Mouse (Mus musculus): Measurements from ENCODE around the gene Tbc1d2b.

Tbc1d2b gene

DNA sequence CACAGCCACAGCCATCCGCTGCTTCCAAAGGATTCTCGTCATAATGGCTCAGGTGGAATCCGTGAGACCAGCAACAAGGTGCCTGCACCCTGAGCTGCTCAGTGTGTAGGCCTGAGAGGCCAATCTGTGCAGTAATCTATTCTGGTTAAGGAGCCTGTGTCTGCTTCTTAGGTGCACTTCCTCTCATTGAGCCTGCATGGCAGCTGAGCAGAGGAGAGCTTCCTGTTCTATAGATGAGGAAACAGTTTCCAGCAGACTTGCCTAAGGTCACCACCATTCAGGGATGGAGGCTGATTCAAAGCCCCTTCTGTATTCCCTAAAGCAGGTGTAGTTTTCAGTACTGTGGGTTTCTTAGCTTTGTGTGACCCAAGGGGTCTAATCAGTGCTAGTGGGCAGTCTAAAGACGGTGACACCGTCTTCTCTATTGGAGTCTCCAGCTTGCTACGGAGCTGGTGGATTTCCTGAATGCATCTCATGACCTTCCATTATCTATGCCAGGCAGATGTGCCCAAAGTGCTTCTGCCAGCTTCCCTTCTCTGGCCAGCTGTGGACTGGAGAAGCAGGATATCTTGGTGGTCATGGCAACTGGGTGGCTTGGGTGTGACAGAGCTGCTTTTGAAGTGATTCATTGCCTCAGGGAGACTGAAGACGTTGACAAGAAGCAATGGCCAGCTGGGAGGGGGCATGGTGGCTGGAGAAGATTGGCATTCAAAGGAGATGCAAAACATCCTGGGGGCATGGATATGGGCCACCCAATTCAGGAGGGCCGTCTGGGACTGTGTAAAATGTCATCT lies 97.9 kb downstream of the Tbc1d2b start:
- no peak for DNase-seq (ENCODE audit: low spot score)

DNA sequence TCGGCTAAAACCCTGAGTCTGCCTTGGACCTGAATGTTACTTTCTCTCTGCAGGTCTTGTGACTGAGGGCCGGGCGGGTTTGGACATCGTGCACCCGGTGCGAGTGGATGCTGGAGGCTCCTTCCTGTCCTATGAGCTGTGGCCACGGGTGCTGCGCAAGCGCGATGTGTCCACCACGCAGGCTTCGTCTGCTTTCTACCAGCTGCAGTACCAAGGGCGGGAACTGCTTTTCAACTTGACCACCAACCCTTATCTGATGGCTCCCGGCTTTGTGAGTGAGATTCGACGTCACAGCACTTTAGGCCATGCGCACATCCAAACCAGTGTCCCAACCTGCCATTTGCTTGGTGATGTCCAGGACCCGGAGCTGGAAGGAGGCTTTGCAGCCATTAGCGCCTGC lies 99.2 kb downstream of the Tbc1d2b start:
- DNase-seq (ENCODE audit: low spot score): no peak

DNA sequence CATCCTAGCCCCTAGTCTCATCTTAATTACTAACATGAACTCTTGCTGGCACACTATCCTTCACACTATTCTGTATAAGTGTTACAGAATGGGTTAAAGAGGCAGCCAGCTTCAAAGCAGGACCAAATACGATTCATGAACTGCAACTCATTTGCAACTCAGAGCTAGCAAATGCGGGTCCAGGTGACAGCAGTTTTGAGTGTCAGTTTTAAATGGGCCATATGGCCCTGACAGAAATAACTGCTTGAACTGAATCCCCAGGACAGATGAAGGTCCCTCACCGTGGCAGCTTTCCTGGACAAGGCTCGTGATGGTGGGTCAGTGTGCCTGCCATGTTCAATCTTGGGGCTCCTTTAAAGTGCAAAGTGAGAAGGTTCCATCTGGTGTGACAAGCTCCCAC lies 100.6 kb downstream of the Tbc1d2b start:
- no peak for DNase-seq (ENCODE audit: low spot score)

DNA sequence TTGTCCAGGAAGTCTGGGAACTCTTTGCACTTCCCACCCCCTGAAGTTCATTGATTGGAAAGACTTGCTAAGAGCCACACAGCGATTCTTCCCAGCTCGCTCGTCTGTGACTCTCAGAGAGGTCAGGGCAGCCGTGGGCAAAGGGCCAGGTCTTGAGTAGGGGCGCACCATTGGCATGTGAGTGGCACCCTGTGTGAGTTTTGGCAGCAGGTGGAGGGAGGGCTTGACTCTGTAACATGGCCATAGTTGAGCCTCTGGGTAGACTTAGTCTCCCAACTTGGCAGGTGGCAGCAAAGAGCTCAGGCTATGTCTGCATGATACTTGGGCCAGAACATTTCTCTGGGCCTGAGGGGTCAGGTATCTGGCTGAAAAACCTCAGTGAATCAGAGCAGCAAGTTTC lies 104.0 kb downstream of the Tbc1d2b start:
- no peak for DNase-seq (ENCODE audit: low spot score)

DNA sequence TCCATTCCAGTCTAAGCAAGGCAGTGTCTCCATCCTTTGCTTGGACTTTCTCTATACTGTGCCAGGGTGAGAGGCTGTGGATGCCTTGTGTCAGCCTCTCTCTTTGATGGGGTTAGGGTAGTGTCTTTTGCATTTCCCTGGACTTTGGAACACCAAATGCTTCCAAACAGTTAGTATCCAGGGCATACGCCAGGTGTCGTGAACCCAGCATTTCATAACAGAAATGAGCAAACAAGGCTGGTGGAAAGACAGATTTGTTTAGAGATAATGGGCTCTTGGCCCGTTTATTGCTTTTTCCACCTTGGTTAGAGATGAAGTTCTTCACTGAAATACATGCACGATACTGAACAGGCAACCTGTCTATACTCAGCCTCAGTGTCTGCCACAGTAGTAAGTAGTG lies 105.0 kb downstream of the Tbc1d2b start:
- DNase-seq (ENCODE audit: low spot score): no peak

DNA sequence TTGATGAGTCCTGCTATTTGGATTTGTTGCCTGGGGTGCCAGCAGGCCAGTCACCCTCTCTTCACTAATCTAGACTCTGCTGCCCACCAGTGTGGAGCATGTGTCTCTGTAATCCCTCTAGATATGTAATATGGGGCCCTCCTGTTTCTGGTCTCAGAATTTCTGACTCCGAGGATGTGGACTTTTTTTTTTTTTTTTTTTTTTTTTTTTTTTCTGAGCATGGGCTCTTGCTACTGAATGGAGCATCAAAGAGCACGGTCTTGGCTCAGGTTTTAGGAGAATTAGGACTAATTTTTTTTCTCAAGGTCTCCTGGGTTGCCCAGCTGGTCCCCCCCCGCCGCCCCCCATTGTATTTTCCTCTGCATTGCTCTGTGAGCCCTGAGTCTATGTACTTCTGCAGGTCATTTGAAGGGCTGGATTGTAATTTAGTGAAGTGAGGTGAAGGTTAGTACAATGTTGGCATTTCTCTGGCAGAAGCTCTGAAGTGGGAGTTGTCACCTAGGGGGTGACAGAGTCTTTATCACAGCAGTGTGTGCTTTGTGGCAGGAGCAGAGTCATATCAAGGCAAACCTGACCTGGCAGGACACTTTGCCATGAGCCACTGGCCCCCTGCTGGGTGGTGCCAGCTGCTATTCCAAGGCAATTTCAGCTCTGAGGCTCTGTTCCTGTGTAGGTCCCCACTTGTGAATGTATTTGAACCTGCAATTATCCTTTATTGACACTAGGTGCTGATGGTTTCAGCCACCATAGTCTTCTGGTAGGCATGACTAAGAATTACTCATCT lies 105.7 kb downstream of the Tbc1d2b start:
- no peak for DNase-seq (ENCODE audit: low spot score)

DNA sequence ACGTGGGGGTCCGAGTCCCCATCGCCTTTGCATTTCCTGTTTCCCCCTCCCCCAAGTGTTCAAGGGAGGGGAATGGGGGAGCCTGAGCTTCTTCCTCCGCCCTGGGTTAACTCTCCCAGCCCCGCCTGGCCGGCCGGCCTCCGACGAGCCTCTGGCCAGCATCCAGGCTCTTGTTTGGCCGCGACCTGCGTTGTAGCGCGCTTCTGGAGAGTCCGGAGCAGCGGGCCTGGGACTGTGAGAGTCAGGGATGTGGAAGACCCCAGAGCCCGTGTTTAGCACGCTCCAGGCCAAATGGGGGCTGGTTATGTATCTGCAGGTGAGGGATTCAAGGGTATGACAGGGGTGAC lies 106.9 kb downstream of the Tbc1d2b start:
- no peak for DNase-seq (ENCODE audit: low spot score)

DNA sequence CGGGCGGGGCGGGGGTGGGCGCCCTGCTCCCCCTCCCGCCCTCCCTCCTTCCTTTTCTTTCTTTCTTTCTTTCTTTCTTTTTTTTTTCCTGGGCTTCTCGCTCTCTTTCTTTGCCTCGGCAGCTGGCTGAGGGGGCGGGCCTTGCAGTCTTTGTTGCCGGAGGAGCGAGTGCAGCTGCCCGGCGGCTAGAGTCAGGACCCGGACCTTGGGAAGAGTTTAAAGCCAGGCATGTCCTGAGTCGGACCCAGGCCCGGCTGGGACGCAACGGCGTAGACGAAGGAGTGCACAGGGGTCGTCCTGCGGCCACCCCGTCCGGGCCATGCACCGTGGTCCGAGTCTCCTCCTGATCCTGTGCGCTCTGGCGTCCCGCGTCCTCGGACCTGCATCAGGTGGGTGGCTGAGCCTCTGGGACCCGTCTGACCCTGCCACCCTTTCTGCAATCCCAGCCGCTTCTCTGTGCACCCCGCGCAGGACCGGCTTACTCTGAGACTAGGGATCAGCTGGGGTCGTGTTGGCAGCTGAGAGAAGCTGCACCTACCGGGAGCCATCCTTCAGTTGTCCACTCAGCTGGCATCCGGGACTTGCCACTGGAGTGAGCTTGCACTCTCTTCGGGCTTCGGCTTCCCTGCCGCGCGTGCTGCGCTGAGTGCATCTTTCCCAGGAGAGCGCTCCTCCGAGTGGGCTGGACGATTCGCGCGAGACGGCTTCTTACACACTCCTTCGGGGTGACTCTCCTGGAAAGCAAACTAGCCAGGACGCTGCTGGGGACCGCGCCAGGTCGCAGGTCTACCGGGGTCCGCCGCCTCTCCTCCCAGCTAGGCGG lies 107.5 kb downstream of the Tbc1d2b start, which contains the start of gene Adamts7:
TSS of gene Adamts7 (plus strand) at position 144 of the 823 bp plus-strand sequence.
- DNase-seq (ENCODE audit: low spot score): no peak

DNA sequence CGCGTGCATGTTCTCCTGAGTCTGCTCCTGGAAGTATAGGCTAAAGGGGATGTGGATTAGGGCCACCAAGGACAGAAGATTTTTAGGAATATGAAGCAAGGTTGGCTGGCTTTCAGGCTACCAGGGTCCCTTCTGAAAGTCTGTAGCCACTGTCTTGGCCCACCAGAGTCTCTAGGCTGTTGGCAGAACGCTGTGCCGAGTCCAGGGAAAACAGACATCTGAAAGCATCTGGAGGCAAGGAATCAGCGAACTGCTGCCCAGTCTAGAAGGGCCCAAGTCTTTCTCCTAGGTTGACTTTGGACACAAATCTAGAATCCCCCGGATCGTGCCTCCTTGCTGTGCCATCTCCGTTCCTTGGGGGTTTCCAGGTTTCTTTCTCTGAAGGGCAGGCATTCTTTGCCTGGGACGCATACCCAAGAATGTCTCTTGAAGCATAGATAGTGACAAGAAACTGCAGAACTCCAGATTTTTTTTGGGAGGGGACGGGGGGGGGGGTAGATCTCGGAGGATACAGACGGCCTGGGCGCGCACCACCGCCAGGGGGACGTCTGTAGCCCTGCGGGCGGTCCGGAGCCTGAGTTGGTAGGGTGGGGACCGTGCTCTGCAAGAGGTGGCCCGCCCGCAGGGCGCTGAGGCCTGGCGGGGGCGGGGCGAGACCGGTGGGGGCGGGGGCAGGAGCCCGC lies 108.2 kb downstream of the Tbc1d2b start:
- no peak for DNase-seq (ENCODE audit: low spot score)

All from layer of hippocampus, adult 9-10 months (tissue).